Mouse (Mus musculus) adrenal gland, adult 2 months (tissue): Measurements from ENCODE around the gene Map3k4. TPM values are rescaled to one million over a fixed set of nuclear protein-coding genes. Genes with fewer than 3 reads are reported as not detected.
A peak's percentile ranks its signal among the peaks of the same experiment; 100 is the strongest.
"Not testable (repeated sequence)": the region's sequence is repeated elsewhere in the genome, so short reads cannot be mapped to it uniquely, and the experiment has no call there.

Experiments
- DNase-seq: peaks from one replicate; pipeline ENCODE4 v3.0.0; 2021
- polyA plus RNA-seq: library from polyadenylated mRNA; depleted of rRNA; stranded (reverse); fragments of >200 nt; gene quantifications from 2 replicates; pipeline ENCODE4 v1.2.3, GENCODE M21; 2012
- total RNA-seq, 2 experiments: library from RNA; stranded (reverse); gene quantifications; 2 replicates each; pipeline ENCODE4 v1.2.3; 2021

The Map3k4 gene
- total and polyA plus RNA-seq, 3 experiments: 24.6 to 51.3 (median 30.7) TPM

DNA sequence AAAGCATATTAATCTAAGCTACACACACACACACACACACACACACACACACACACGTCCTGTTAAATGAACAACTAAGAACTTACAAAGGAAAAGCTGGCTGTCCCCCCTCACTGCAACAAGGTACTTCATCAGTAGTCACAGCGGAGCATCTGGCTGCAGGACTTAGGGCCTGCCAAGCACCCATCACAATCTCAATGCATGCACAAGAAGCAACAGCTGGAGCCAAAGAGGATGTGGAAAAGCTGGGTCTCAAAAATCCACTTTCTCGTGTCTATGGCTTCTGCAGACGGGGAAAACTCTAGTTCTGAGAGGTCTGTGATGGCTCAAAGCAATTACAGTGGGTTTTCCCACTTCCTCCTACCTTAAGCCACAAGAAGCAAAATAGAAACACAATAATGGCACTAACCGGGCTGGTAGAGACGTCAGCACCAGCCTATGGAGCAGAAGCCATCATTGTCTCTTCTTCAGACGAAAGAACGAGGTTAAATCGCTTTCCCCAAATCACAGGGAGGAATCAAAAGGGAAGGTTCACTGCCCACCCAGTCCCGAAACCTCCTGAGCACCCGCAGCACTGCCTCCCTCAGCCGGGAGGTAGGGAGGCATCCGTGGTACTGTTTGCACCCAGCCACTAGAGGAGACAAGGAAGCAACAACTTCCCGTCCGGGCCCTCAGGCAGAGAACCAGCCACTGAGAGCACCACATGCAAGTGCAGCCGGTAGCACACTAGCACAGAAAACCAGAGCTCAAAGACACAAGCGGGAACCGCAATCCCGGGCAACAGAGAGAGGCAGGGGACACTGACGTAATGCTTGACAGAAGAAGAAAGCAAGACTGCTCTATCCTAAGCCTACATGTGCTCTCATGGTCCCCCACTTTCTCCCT is 11.1 kb downstream of the Map3k4 start:
- no peak for DNase-seq

DNA sequence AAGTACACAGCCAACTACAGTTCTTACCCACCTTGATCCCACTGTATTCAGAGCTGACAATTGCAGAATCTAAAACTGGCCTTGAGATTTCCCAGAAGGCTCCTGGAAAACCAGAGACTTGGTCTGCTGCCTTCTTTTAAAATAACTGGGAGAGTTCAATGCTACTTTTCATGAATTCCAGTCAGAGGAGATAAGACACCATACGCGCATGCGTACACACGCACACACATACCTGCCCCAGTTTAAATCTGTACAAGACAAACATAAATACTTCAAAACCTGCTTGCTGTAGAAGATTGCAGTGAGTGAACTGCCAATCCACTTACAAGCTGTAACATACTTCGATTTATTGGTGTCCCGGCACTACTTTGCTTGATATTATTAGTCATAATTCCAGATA is 13.9 kb downstream of the Map3k4 start:
- no peak for DNase-seq

DNA sequence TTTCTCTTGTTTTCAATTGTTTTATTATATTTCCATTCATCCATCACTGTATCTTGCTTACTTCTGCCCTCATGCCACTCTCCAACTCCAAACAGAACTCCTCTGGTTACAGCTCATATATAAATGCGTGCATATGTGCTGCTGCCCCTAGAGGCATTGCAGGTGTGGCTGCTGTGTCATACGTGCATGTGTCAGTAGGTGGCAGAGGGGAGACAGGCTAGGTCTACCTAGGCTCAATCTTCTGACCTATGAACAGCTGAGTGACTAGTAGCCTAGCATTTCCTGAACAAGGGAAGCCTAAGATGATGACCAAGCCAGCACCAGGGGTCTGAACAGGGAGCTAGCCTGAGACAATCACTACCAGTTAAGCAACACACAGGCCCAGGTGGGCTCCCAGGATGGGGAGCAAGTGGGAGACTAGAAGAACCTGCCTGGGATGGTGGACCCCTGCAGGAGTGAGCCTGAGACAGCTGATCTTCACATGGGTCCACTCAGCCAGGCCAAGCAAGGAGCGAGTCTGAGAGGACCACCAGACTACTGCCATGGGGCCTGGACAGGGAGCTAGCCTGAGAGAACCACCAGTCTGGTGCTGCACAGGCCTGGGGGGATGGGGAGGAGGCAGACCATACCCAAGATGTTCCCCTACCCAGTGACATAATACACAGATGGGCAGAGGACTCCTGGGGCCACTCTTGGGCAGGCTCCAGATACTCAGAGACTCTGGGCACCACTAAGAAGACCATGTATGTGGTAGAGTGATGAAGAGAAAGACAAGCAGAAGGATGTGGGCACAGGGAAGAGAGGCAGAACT is 17.5 kb downstream of the Map3k4 start:
- no peak for DNase-seq

DNA sequence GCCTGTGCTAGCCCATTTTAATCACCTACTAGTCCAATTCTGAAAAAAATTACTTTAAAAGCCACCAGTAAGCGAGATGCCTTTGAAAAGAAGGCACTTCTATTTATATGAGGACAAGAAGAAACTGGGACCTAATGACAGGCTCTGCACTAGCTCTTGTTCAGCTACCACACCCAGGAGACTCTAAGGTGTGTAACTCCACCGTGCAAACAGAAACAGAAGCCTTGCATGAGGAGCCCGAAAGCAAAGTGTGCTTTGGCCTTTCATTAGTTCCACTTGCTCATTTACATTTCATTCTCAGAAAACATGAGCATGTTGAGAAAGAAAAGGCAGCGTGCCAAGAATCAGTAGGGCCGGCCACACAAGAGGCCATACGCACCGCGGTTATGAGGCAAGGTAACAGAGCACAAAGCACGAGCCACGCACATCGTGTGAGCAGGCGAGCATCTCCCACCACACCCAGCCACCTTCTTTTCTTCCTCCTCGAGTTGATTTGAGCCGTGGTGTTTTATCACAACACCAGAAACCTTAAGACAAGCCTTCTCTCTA is 18.4 kb downstream of the Map3k4 start:
- DNase-seq: no peak

DNA sequence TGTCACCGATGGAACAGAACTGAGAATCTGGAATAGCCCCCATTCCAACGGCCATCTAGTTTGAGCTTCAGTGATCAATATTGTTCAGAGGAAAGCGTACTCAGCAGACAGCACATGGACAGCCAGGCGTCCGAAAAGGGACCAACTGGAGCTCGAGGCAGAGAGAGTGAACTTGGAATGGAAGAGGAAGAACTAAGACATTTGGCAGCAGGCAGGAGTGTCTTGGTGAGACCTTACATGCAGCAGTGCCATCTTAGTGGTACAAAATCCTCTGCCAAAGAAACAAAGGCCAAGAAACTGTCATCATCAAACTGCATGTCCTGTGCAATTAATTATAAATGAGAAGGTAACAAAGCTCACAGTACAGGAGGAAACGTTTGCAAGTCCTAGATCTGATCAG is 19.2 kb downstream of the Map3k4 start:
- DNase-seq: no peak

DNA sequence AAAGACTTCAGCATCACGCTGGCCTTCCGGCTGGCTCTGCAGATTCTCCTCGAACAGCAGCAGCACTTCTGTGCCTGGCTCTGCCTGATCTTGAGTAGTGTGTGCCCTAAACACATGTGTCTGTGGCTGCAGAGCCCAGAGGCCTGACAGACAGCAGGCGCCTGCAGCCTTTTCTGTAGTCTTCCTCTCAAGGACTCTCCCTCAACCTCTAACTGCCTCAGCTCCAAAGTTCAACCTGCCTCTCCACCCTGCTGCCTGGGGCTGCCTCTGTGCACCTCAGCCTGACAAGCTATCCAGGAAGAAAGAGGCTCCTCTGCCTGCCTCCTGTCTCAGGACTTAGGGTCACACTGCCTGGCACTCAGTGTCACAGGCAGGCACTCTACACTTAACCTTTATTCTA is 20.6 kb downstream of the Map3k4 start:
- DNase-seq: no peak

DNA sequence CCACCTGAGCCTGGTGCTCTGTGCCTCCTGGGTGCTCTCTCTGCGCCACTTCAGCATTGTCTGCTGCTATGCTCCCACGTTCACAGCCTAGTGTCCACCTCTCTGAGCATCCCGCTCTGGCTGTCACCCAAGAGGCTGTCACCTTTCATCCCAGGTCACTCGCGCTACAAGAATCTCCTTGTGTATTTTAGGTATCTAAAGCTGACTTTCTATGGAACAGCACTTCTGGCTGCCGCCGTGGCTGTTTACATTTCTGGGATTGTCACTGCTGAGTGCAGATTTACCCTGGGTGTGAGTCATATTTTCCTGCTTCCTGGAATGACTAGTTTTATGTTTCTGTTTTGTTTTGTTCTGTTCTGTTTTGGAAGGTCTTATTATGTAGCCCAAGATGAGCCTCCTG is 21.3 kb downstream of the Map3k4 start:
- DNase-seq: no peak

DNA sequence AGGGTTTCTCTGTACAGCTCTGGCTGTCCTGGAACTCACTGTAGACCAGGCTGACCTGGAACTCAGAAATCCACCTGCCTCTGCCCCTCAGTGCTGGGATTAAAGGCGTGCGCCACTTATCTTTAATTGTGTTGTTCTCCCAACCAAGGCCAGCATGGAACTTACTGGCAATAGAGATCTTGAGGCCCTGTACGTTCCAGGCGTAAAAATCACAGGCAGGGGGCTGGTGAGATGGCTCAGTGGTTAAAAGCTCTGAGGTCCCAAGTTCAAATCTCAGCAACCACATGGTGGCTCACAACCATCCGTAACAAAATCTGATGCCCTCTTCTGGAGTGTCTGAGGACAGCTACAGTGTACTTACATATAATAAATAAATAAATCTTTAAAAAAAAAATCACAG is 22.7 kb downstream of the Map3k4 start:
- not testable (repeated sequence) for DNase-seq

DNA sequence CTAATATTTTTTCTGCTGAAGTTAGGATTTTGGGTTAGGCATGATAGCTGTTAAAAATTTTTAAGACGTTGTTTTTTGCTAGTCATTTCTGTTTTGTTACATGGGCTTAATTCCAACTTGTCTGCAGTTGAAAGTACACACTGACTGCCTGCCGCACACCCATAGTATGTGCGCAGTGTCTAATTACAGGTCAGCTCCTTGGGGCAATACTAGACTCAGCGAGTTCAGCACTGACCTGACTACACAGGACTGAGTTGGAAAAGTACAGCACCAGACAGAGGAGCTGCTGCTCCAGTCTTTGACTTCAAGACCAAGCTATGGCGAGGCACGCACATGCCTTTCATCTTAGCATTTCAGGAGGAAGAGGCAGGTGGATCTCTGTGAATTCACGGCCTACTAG is 24.2 kb downstream of the Map3k4 start:
- DNase-seq: no peak

DNA sequence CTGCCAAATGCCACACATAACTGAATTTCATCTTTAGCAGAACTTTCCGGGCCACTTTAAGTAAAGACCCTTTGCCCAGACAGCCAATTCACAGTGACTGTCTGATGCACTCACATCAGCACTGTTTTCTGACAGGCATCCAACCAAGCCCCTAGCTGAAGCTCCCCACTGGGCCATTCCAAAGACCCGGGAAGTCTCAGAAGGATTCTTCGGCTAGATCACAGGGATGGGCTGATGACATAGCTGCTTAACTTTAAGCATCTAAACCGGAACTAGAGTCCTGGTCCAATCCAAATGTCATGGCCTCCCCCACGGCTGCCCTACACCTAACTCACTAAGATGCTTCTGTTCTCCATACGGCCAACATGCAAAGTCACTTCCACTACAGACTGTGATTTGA is 25.0 kb downstream of the Map3k4 start:
- no peak for DNase-seq

DNA sequence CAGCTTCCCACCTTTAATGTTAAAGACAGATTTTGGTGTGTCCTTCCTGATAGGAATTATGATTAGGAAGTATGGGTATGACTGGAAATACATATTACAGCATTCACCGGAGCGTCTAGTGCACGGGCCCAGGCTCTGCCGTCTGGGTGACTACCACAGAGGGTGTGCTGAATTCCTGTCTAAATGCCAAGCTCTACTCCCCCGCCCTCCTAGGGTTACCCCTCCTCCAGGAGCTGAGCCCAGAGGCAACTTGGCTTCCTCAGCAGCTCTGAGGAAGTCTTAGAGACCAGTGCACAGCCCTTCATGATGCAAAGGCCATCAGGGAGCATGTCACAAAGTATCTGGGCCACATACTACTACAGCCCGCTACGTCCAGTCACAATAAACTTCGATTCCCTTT is 25.7 kb downstream of the Map3k4 start:
- no peak for DNase-seq

DNA sequence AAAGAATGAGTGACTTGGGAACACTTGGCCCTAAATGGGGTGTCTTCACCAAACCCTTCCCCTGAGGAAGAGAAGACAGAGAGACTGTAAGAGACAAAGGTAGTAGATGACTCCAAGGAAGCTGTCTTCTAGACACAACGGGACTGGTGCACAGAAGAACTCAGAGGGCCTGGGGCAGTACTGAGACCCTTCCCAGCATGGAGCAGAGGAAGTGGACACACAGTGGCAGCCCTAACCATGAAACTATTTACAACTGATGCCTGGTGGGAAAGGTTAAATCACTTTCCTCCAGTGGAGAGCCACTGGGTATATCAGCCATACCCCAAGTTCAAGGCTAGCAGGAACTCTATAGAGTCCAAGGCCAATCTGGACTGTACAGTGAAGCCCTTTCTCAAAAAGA is 26.2 kb downstream of the Map3k4 start:
- no peak for DNase-seq

DNA sequence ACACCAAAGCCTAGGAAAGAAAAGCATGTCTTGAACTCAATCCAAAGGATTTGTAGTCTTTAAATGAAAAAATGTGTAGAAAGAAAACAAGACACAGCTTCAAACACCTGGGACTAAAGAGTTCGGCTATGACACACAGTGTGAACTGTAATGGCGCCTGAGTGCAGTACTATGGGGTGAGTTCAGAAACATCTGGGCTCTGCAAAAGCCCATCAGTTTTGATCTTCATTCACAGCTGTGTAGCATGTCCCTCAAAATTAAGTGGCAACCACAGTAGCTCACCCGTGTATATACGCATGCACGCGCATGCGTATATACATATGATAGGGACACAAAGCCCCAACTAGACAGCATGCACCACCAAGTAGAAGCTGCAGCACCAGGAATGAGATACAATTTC is 27.4 kb downstream of the Map3k4 start:
- DNase-seq: no peak

DNA sequence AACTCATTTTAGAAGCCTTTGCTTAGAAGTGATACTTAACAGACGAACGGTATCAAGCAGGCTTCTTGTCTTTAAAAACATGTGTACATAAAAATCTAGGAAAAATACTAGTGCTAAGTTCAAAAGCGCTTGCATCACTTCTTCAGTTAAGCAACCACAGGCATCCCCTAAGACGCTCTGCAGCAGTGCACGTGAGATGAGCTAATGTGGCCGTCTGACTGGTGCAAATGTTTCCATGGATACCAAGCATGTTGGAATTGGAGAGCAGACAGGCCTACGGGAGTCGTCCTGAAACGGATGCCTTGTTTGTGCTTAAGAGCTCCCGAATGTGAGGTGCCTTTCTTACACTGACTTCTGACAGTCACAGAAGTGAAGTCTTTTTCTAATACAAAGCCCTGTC is 27.9 kb downstream of the Map3k4 start:
- peak; percentile 44 for DNase-seq

DNA sequence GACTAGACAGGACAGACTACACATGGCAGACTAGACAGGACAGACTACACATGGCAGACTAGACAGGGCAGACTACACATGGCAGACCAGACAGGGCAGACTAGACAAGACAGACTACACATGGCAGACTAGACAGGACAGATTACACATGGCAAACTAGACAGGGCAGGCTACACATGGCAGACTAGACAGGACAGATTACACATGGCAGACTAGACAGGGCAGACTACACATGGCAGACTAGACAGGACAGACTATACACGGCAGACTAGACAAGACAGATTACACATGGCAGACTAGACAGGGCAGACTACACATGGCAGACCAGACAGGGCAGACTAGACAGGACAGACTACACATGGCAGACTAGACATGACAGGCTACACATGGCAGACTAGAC is 28.8 kb downstream of the Map3k4 start:
- DNase-seq: not testable (repeated sequence)

DNA sequence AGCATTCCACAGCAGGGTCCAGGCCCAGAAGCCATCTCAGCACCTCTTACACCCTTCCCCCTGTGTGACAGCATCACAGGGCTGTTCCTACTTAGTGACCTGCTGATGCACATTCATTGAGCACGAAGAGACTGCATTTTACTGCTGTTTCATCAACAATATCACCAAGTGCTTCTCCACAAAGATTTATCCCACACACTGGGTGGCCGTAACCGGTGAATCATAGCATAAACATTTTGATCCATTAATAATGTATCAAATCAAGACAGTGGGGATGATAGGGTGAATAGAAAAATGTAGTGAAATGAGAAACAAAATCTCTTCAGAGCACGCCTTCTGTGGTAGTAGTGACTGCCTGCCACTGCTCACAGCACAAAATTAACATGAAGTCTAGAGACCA is 29.7 kb downstream of the Map3k4 start:
- no peak for DNase-seq

DNA sequence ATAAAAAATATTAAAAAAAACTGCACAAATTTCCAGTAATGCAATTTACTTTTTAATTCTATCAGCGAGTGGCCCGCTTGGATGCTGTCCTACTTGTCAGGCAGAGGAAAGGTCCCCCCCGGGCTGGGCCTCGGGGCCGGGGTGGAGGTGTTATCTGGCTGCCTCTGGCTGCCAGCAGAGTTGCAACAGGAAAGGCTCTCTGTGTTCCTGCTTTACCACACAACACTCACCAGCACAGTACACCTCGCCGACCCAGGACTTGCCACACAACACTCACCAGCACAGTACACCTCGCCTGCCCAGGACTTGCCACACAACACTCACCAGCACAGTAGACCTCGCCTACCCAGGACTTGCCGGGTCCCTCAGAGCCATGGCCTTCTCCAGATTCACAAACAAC is 38.8 kb downstream of the Map3k4 start:
- DNase-seq: no peak

DNA sequence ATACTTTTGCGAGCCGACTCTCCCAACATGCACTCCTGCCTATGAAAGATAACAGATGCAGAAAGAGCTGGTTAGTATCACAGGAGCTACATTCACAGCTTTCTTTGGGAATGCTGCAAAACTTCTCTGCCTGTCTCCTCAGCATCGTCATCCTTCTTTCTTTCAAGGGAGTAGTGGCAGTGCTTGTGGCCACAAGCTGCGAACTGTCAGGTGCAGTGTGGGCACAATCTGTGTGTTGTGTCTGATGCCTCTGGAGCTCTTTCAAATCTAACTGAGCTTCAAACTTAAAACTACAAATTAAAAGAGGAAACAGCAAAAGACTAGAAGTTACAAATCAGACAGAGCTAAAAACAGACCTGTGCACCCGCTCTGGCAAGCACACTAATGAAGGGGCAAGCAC is 40.5 kb downstream of the Map3k4 start:
- no peak for DNase-seq

DNA sequence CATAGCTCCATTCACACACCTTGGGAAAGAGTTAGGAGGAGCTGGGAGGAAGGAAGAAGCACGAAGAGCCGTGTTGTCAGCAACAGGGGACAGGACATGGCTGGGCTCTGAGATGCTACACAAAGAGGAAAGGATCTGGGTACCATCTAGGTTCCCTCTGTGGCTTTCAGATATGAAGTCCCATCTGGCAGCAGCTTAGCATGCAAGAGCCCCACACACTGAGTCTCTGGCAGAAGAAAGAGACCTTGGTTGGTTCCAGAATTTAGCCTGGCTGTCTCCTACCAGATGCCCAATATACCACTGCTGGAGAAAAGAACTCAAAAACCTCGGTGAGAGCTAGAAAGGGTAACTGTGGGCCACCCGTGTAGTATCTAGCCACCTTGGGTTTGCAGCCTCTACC is 41.3 kb downstream of the Map3k4 start:
- no peak for DNase-seq

DNA sequence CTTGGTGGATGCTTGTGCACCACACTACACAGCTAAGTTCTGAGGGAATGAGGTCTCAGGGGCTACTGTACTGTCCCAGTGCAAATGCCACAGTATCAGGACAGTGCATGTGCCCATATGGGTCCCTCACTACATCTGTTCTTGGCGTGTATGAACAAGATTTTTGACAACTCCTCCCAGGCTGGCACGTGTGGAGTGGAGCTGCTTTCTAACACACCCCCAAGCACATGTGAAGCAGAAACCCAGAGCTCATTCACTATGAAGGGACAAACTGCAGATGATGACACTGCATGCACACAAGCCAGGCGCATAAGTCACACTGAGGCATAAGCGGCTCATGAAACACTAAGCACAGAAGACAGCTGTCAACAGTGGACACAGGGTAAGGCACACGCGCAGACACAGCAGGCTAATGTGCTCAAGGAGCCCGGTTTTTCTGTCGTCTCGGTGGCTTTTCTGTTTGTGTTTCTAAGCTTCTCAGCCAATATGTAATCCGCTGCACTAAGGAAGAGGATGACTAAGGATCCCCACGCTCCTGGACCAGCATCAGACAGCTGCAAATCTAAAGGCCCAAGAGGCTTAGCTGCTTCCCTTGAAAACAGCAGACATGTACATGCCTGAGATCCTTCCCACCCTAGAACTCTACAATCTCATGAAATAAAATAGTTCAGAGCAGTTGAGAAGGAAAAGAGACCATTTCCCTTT is 41.9 kb downstream of the Map3k4 start:
- DNase-seq: no peak

DNA sequence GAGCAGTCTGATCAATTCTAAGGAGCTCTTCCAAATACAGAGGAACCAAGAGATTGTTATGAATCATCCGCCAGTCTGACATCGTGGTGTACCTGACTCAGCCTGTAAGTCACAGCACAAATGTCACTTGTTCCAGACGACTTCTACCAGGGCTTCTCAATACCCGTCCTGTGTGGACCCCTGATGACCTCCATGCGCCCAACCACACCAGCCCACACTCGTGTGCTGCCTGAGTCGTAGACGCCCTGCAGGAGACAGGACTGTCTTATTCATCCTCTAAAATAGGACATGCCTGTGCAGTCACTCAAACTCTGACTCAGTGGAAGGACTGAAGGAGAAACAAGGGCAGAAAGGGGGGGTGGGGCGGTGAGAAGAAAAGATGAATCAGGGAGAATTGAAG is 42.8 kb downstream of the Map3k4 start:
- DNase-seq: peak; percentile 76

DNA sequence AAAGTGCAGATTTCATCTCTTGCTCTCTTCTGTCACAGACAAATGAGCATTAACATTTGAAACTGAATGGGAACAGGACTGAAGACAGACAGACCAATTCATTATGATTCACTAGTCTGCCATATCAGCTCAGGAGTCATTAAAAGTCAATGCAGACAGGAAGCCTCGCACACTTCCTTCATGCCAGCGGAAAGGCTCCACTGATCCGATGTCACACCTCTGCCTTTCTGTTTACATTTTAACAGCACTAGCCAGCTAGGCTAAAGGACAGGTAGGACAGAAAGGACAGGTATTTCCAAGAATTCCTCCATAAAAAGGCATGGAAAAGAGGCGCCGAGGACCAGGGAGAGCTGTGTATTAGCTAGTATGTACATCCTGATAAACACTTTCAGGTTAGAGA is 45.6 kb downstream of the Map3k4 start:
- no peak for DNase-seq

DNA sequence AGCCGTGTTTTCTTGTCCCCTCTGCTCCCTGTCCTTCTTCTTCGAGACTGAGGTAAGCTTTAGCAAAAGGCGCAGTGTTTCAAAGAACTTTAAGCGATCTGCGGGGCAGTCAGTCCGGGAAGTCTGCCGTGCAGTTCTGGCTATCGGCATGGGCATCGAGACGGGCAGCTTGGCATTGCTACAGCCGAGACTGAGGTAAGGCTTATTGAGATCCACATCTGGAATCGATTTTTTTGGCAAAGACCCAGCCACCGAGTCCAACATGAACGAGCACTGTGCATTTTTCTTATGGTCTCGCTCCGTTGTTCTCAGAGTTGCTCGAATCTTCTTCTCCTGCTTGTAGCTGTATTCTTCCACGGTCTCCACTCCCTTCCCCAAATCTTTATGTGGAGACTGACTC is 46.8 kb downstream of the Map3k4 start:
- no peak for DNase-seq
